Mouse (Mus musculus) lung, embryonic 14.5 days (tissue): ENCODE measurements at regions not wholly inside any gene's neighbourhood (a gene's known extent, or its start where the extent isn't known, plus 50 kb on each side); places are given as distances from the start of the nearest gene placed in this dataset.

ENCODE experiments used
- ATAC-seq: fragments of 200-750 bp; cut with Nextera tagmentation; 2 replicates; pipeline ENCODE4 v1.8.0; 2017; ENCODE audit warnings: mild to moderate bottlenecking, moderate TSS enrichment, moderate library complexity; ENCODE audit not compliant: insufficient read depth
- DNase-seq: peaks from one replicate; pipeline ENCODE4 v3.0.0-alpha.2; 2015
- H3K27ac ChIP-seq: fragments of 300-500 bp; sonication (generic); 2 replicates; pipeline ENCODE4 v1.5.1; 2014; ENCODE audit warnings: low read depth, mild to moderate bottlenecking, moderate library complexity
- H3K27me3 ChIP-seq: fragments of 300-500 bp; sonication (generic); 2 replicates; pipeline ENCODE4 v1.6.1; 2014; ENCODE audit warnings: low read length, control low read depth; ENCODE audit not compliant: insufficient read depth
- H3K36me3 ChIP-seq: fragments of 300-500 bp; sonication (generic); 2 replicates; pipeline ENCODE4 v1.6.1; 2014; ENCODE audit warnings: control low read depth; ENCODE audit not compliant: insufficient read depth
- H3K4me1 ChIP-seq: fragments of 300-500 bp; sonication (generic); 2 replicates; pipeline ENCODE4 v1.6.1; 2014; ENCODE audit warnings: antibody characterized with exemption, control low read depth; ENCODE audit not compliant: insufficient read depth
- H3K4me2 ChIP-seq: fragments of 300-500 bp; sonication (generic); 2 replicates; pipeline ENCODE4 v1.6.1; 2014; ENCODE audit warnings: mild to moderate bottlenecking
- H3K4me3 ChIP-seq: fragments of 300-500 bp; sonication (generic); 2 replicates; pipeline ENCODE4 v1.5.1; 2014; ENCODE audit warnings: low read depth, low read length
- H3K9ac ChIP-seq: fragments of 300-500 bp; sonication (generic); 2 replicates; pipeline ENCODE4 v1.6.1; 2014
- H3K9me3 ChIP-seq: fragments of 300-500 bp; sonication (generic); 2 replicates; pipeline ENCODE4 v1.6.1; 2016; ENCODE audit warnings: low read depth, low read length, control low read depth
- CTCF ChIP-seq: IDR thresholded peaks from 2 replicates; pipeline ENCODE4 v1.5.1; 2016; ENCODE audit warnings: antibody characterized with exemption, low read depth
- WGBS: fragments of 180-500 bp; shearing (Covaris S2); extraction: QIAGEN DNeasy Blood & Tissue Kit; methylation state at CpG from one replicate; pipeline ENCODE4 v1.1.7; 2014; 5-methylcytosine and 5-hydroxymethylcytosine counted together

- Histone ChIP-seq H3K4me2 (no peak overlapping the region), H3K27me3 (no peaks in the 10 kb centered on the region), H3K9ac (no peak overlapping the region), H3K9me3 (no peaks in the 10 kb centered on the region), H3K4me3 (no peak overlapping the region), H3K4me1 (no peaks in the 10 kb centered on the region), H3K36me3 (no peaks in the 10 kb centered on the region), H3K27ac (no peak overlapping the region)
- peak; percentile 58 for DNase-seq
- TF ChIP-seq CTCF: no peak
- WGBS: 45% methylated on average over 10 of the region's 10 CpGs
- peak; percentile 73 for ATAC-seq
Measured at GRCm38 (mm10) chr10:45009676-45010075, 57.3 kb upstream of the Prep start.

- Histone ChIP-seq H3K4me2 (no peak overlapping the region), H3K4me3 (no peak overlapping the region), H3K27ac (no peak overlapping the region), H3K9me3 (no peaks in the 10 kb centered on the region), H3K4me1 (no peaks in the 10 kb centered on the region), H3K36me3 (no peaks in the 10 kb centered on the region), H3K27me3 (no peaks in the 10 kb centered on the region), H3K9ac (no peak overlapping the region)
- 75% methylated on average over 1 of the region's 1 CpGs for WGBS
- no peak for ATAC-seq
- TF ChIP-seq CTCF: no peak
- DNase-seq: no peak
Measured at GRCm38 (mm10) chr10:45009235-45009634, 57.8 kb upstream of the Prep start.

GRCm38 (mm10) chr10:45004037-45004653 is 62.9 kb upstream of the Prep start:
- WGBS: 61% methylated on average over 9 of the region's 9 CpGs
- no peak for ATAC-seq
- Histone ChIP-seq H3K9ac (no peak overlapping the region), H3K4me3 (no peak overlapping the region), H3K4me2 (no peak overlapping the region), H3K36me3 (no peaks in the 10 kb centered on the region), H3K4me1 (peaks cover 3% of the 10 kb centered on the region; the same call in 1 of the 2 replicates), H3K27me3 (no peaks in the 10 kb centered on the region), H3K9me3 (no peaks in the 10 kb centered on the region), H3K27ac (no peak overlapping the region)
- no peak for DNase-seq
- no peak for TF ChIP-seq CTCF

- Histone ChIP-seq H3K9me3 (no peaks in the 10 kb centered on the region), H3K27ac (no peak overlapping the region), H3K36me3 (no peaks in the 10 kb centered on the region), H3K9ac (no peak overlapping the region), H3K4me2 (peak overlapping the region; percentile 13; the same call in 1 of the 2 replicates), H3K4me3 (no peak overlapping the region), H3K27me3 (no peaks in the 10 kb centered on the region), H3K4me1 (peaks cover 3% of the 10 kb centered on the region; the same call in 1 of the 2 replicates)
- DNase-seq (peak; percentile 48), ATAC-seq (no peak)
- TF ChIP-seq CTCF: no peak
- WGBS: 25% methylated on average over 2 of the region's 2 CpGs
Measured at GRCm38 (mm10) chr10:45003344-45003681, 63.7 kb upstream of the Prep start.

GRCm38 (mm10) chr10:45002637-45003343 is 64.2 kb upstream of the Prep start:
- no peak overlapping the region for H3K27ac ChIP-seq

GRCm38 (mm10) chr10:45000873-45001859 is 65.8 kb upstream of the Prep start:
- Histone ChIP-seq H3K4me2 (peak overlapping the region; percentile 72), H3K4me3 (peak overlapping the region; percentile 35), H3K27ac (no peak overlapping the region), H3K36me3 (no peaks in the 10 kb centered on the region), H3K4me1 (peaks cover 8% of the 10 kb centered on the region; the same call in 1 of the 2 replicates), H3K27me3 (no peaks in the 10 kb centered on the region), H3K9me3 (no peaks in the 10 kb centered on the region), H3K9ac (peak overlapping the region; percentile 48)
- 25% methylated on average over 12 of the region's 12 CpGs for WGBS
- DNase-seq (peak; percentile 90), ATAC-seq (peak; percentile 35)
- peak; percentile 89 for TF ChIP-seq CTCF

More at GRCm38 (mm10) chr10:45002637-45003343, 64.2 kb upstream of the Prep start:
- ATAC-seq (no peak), DNase-seq (no peak)
- Histone ChIP-seq H3K4me1 (peaks cover 3% of the 10 kb centered on the region; the same call in 1 of the 2 replicates), H3K4me3 (no peak overlapping the region), H3K36me3 (no peaks in the 10 kb centered on the region), H3K27me3 (no peaks in the 10 kb centered on the region), H3K9me3 (no peaks in the 10 kb centered on the region), H3K9ac (no peak overlapping the region), H3K4me2 (peak overlapping the region; percentile 13; the same call in 1 of the 2 replicates)
- 19% methylated on average over 8 of the region's 8 CpGs for WGBS
- no peak for TF ChIP-seq CTCF
